In genomic region chr6:90708061-90708618, GRCm38 (mm10) we compare ENCODE assay signal across 26 mouse cellular contexts.
DNase-seq lines count a peak whose midpoint lies in the region; ATAC-seq and TF ChIP-seq lines count a peak whose summit lies in the region.
"Had no signal": no experiment of that assay in that cellular context is flagged by ENCODE, and none has a peak within 500 bp of the region (broad histone marks: within the 10 kb centered on the region; RNA-seq: fewer than 3 reads in every experiment).

No protein-coding gene starts in this region.

- peaks cover 85% of the 10 kb centered on the region for H3K4me1 ChIP-seq in embryonic facial prominence, embryonic 13.5 days
- H3K4me1 ChIP-seq in embryonic facial prominence, embryonic 10.5 days = peaks cover 58% of the 10 kb centered on the region
- peaks cover 87% of the 10 kb centered on the region for H3K4me1 ChIP-seq in hindbrain, embryonic 10.5 days (replicated peaks)
- peaks cover 73% of the 10 kb centered on the region for H3K4me1 ChIP-seq in hindbrain, embryonic 14.5 days (replicated peaks; ENCODE audit: control insufficient read depth, insufficient read depth, low read length)
- peaks cover 86 to 95% of the 10 kb centered on the region in 2 experiments for H3K4me1 ChIP-seq in liver, embryonic 14.5 days (replicated peaks; ENCODE audit: control insufficient read depth in 2 of 2, insufficient read depth in 2 of 2, low read length in 1 of 2)
- peaks cover 74% of the 10 kb centered on the region for H3K4me1 ChIP-seq in forebrain, embryonic 15.5 days

- H3K9ac ChIP-seq in embryonic facial prominence, embryonic 13.5 days = no peak overlapping the region
- H3K9ac ChIP-seq in hindbrain, embryonic 14.5 days = no peak overlapping the region
- peak overlapping the region; percentile 10 for H3K9ac ChIP-seq in liver, embryonic 14.5 days (replicated peaks)
- no peak overlapping the region for H3K9ac ChIP-seq in forebrain, embryonic 15.5 days (replicated peaks)
- H3K9ac ChIP-seq: forebrain, embryonic 12.5 days; hindbrain, embryonic 13.5 days; intestine, embryonic 15.5 days; lung, embryonic 14.5 days; neural tube, embryonic 12.5 days had no signal

- no peaks in the 10 kb centered on the region for H3K27me3 ChIP-seq in embryonic facial prominence, embryonic 13.5 days
- H3K27me3 ChIP-seq in embryonic facial prominence, embryonic 10.5 days (replicated peaks; ENCODE audit: low read depth, poor library complexity, severe bottlenecking) = no peaks in the 10 kb centered on the region
- no peaks in the 10 kb centered on the region for H3K27me3 ChIP-seq in hindbrain, embryonic 10.5 days (ENCODE audit: insufficient read depth, poor library complexity, severe bottlenecking)
- no peaks in the 10 kb centered on the region for H3K27me3 ChIP-seq in hindbrain, embryonic 14.5 days (ENCODE audit: control insufficient read depth, insufficient read depth, low read length)
- no peaks in the 10 kb centered on the region for H3K27me3 ChIP-seq in liver, embryonic 14.5 days (ENCODE audit: control insufficient read depth, insufficient read depth, low read length)
- H3K27me3 ChIP-seq in forebrain, embryonic 15.5 days = no peaks in the 10 kb centered on the region
- H3K27me3 ChIP-seq: forebrain, embryonic 12.5 days; hindbrain, embryonic 13.5 days; intestine, embryonic 15.5 days; neural tube, embryonic 12.5 days had no signal

- DNase-seq in embryonic facial prominence, embryonic 10.5 days (ENCODE audit: low spot score) = no peak
- DNase-seq in hindbrain, embryonic 10.5 days (ENCODE audit: low spot score) = no peak
- DNase-seq in hindbrain, embryonic 14.5 days (ENCODE audit: low spot score) = no peak
- DNase-seq in 3T3-L1 (ENCODE audit: low read depth, low spot score) = peak; percentile 54
- no peak for DNase-seq in liver, embryonic 14.5 days (ENCODE audit: low read depth in 3 of 3, low spot score in 3 of 3)
- DNase-seq: adrenal gland, postnatal 14 days; cerebellum, adult 11 months; cerebellum, postnatal 10 days; heart, postnatal 10 days; kidney, adult 9 months; kidney, postnatal 25 days; left cerebral cortex, postnatal 4 days; lung, embryonic 14.5 days; lung, postnatal 4 days; spleen, adult 18-20 months; thymus, postnatal 36 days had no signal

- no peaks in the 10 kb centered on the region for H3K9me3 ChIP-seq in embryonic facial prominence, embryonic 13.5 days
- no peaks in the 10 kb centered on the region for H3K9me3 ChIP-seq in embryonic facial prominence, embryonic 10.5 days
- no peaks in the 10 kb centered on the region for H3K9me3 ChIP-seq in hindbrain, embryonic 10.5 days
- no peaks in the 10 kb centered on the region for H3K9me3 ChIP-seq in hindbrain, embryonic 14.5 days (ENCODE audit: control insufficient read depth, low read length)
- no peaks in the 10 kb centered on the region for H3K9me3 ChIP-seq in liver, embryonic 14.5 days (ENCODE audit: control insufficient read depth, low read length)
- H3K9me3 ChIP-seq in forebrain, embryonic 15.5 days = no peaks in the 10 kb centered on the region
- H3K9me3 ChIP-seq: forebrain, embryonic 12.5 days; hindbrain, embryonic 13.5 days; intestine, embryonic 15.5 days; neural tube, embryonic 12.5 days had no signal

- peak overlapping the region; percentile 90 for H3K27ac ChIP-seq in embryonic facial prominence, embryonic 13.5 days
- H3K27ac ChIP-seq in embryonic facial prominence, embryonic 10.5 days (replicated peaks) = no peak overlapping the region
- 0 out of 2 replicates have a peak overlapping the region, but pooled peaks have one; percentile 23 for H3K27ac ChIP-seq in hindbrain, embryonic 10.5 days
- H3K27ac ChIP-seq in hindbrain, embryonic 14.5 days = no peak overlapping the region
- H3K27ac ChIP-seq in liver, embryonic 14.5 days = peak overlapping the region; percentile 96
- H3K27ac ChIP-seq in forebrain, embryonic 15.5 days (replicated peaks) = no peak overlapping the region
- H3K27ac ChIP-seq: forebrain, embryonic 12.5 days; hindbrain, embryonic 13.5 days; intestine, embryonic 15.5 days; neural tube, embryonic 12.5 days had no signal

- TF ChIP-seq EP300 in liver, embryonic 14.5 days (IDR thresholded peaks at IDR 0.05; ENCODE audit: low read depth) = no peak

- ATAC-seq in embryonic facial prominence, embryonic 13.5 days (ENCODE audit: insufficient number of reproducible peaks, insufficient read depth, low FRiP score, low TSS enrichment, low read depth) = no peak
- no peak for ATAC-seq in hindbrain, embryonic 14.5 days (ENCODE audit: low FRiP score)
- ATAC-seq in liver, embryonic 14.5 days (ENCODE audit: insufficient read depth) = no peak
- no peak for ATAC-seq in forebrain, embryonic 15.5 days (replicated peaks)
- ATAC-seq in inflammation-experienced regulatory T-cells, adult 6 months = no peak
- ATAC-seq: activated CD4-positive, CD25-positive, alpha-beta regulatory T cell, adult 4 months; CD4-positive, CD25-positive, alpha-beta regulatory T cell, adult 4 months; intestine, embryonic 15.5 days had no signal

- H3K4me2 ChIP-seq in embryonic facial prominence, embryonic 13.5 days = no peak overlapping the region
- H3K4me2 ChIP-seq in hindbrain, embryonic 14.5 days (replicated peaks) = no peak overlapping the region
- no peak overlapping the region for H3K4me2 ChIP-seq in liver, embryonic 14.5 days (ENCODE audit: low read depth)
- H3K4me2 ChIP-seq in forebrain, embryonic 15.5 days (replicated peaks) = no peak overlapping the region
- H3K4me2 ChIP-seq: forebrain, embryonic 12.5 days; hindbrain, embryonic 13.5 days; intestine, embryonic 15.5 days; lung, embryonic 14.5 days; neural tube, embryonic 12.5 days had no signal

- H3K36me3 ChIP-seq in embryonic facial prominence, embryonic 13.5 days = no peaks in the 10 kb centered on the region
- H3K36me3 ChIP-seq in embryonic facial prominence, embryonic 10.5 days (replicated peaks) = no peaks in the 10 kb centered on the region
- no peaks in the 10 kb centered on the region for H3K36me3 ChIP-seq in hindbrain, embryonic 10.5 days
- no peaks in the 10 kb centered on the region for H3K36me3 ChIP-seq in hindbrain, embryonic 14.5 days (replicated peaks; ENCODE audit: control insufficient read depth, insufficient read depth)
- H3K36me3 ChIP-seq in liver, embryonic 14.5 days (replicated peaks; ENCODE audit: control insufficient read depth, insufficient read depth, low read depth) = no peaks in the 10 kb centered on the region; the same call in 1 of the 2 replicates
- H3K36me3 ChIP-seq in forebrain, embryonic 15.5 days = no peaks in the 10 kb centered on the region
- H3K36me3 ChIP-seq: forebrain, embryonic 12.5 days; hindbrain, embryonic 13.5 days; intestine, embryonic 15.5 days; neural tube, embryonic 12.5 days had no signal

- TF ChIP-seq CTCF in liver, embryonic 14.5 days (IDR thresholded peaks at IDR 0.05; ENCODE audit: low read depth) = no peak

- H3K4me3 ChIP-seq in embryonic facial prominence, embryonic 13.5 days = no peak overlapping the region
- H3K4me3 ChIP-seq in embryonic facial prominence, embryonic 10.5 days = no peak overlapping the region
- H3K4me3 ChIP-seq in hindbrain, embryonic 10.5 days = no peak overlapping the region
- no peak overlapping the region for H3K4me3 ChIP-seq in hindbrain, embryonic 14.5 days (replicated peaks; ENCODE audit: low read length)
- no peak overlapping the region for H3K4me3 ChIP-seq in liver, embryonic 14.5 days (ENCODE audit: insufficient read depth in 1 of 2, low read depth in 2 of 2, low read length in 2 of 2)
- H3K4me3 ChIP-seq in forebrain, embryonic 15.5 days = no peak overlapping the region
- H3K4me3 ChIP-seq: forebrain, embryonic 12.5 days; hindbrain, embryonic 13.5 days; intestine, embryonic 15.5 days; left cerebral cortex, adult 2 months; neural tube, embryonic 12.5 days had no signal

Comparison
In these comparisons a context has a peak if more than half of its experiments do, and no peak if none do; other contexts are left out.
1. H3K27ac ChIP-seq: peak in embryonic facial prominence, embryonic 13.5 days (single experiment), hindbrain, embryonic 10.5 days (single experiment) and liver, embryonic 14.5 days (single experiment); none in embryonic facial prominence, embryonic 10.5 days (single experiment), hindbrain, embryonic 14.5 days (single experiment) and forebrain, embryonic 15.5 days (single experiment).